Mouse (Mus musculus): ENCODE data around the gene Gm13275.
"Not testable (repeated sequence)": the region's sequence is repeated elsewhere in the genome, so short reads cannot be mapped to it uniquely, and the experiment has no call there.

Gene Gm13275

GRCm38 (mm10) chr4:88799365-88799764, 5.1 kb downstream of the Gm13275 start, which contains the start of gene Gm13285:
Gm13285 (plus strand) TSS chr4:88799665.
- not testable (repeated sequence) for DNase-seq

- DNase-seq, result not testable (repeated sequence)
Observed at GRCm38 (mm10) chr4:88802954-88803353, 8.7 kb downstream of the Gm13275 start, which contains the start of gene Gm13287. Gm13287 (plus strand) TSS chr4:88803254.

DNA sequence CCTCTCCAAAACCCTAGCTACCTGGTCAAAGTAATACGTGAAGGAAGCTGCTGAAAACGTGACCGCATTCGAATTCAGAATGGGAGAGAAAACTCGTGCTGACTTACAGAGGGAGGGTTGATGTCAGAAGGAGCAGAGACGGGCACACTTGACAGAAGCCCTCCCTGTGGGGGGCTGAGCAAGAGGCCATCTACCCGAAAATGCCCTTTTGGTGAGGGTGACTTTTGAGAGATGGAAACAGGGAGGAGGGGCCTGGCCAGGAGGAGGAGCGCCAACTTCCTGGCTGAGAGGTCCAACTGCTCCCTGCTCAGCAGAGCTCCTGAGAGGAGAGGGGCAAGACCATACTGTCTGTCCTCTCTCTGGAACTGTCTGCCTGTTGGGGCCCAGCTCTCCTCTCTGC, 10.9 kb downstream of the Gm13275 start, which contains the start of gene Gm13288:
Gene Gm13288 (plus strand): TSS at position 301 of the 400 bp plus-strand sequence.
- not testable (repeated sequence) for DNase-seq

GRCm38 (mm10) chr4:88805761-88806160, 11.5 kb downstream of the Gm13275 start:
- peak; percentile 21 to 36 for DNase-seq

- DNase-seq, result no peak
Observed at GRCm38 (mm10) chr4:88815928-88816327, 21.6 kb downstream of the Gm13275 start, which contains the start of gene Ifna7. Ifna7 (plus strand) TSS chr4:88816228.

DNA sequence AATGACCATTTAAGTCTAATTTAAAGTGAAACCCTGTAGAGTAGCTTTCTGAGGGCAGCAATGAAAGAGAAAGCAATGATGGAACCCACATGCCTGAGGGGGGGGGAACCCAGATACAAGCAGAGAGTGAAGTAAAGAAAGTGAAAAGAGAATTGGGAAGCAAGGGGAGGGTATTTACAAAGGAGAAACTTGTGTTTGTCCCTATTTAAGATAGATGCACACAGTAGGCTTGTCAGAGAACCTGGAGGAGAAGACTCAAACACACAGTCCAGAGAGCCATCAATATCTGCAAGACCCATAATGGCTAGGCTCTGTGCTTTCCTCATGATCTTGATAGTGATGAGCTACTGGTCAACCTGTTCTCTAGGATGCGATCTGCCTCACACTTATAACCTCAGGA, 25.4 kb downstream of the Gm13275 start, which contains the start of gene Ifna11:
Gene Ifna11 (plus strand): TSS at position 301 of the 400 bp plus-strand sequence.
- no peak for DNase-seq

DNA sequence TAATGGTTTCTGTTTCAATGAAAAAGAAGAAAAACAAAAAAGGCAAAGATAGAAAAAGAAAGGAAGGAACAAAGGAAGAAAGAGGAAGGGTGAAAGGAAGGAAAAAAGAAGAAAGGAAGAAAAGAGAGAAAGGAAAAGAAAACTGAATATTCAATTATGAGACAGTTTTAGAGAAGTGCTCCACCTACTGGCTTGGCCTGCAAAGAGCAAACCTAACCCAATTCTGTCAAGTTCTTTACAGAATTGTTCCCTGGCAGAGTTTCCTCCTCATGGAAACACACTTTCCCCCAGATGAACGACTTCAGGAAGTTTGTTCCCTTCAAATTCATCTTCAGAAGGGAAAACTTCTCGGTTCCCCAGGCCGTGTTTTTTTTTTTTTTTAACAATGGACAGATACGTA, 28.7 kb downstream of the Gm13275 start:
- peak; percentile 5 to 17 for DNase-seq

GRCm38 (mm10) chr4:88827116-88827515, 32.8 kb downstream of the Gm13275 start, which contains the start of gene Ifna6:
Ifna6 (plus strand) TSS chr4:88827416.
- not testable (repeated sequence) for DNase-seq

GRCm38 (mm10) chr4:88830523-88830922, 36.2 kb downstream of the Gm13275 start:
- DNase-seq, result peak; percentile 20 to 23

- not testable (repeated sequence) for DNase-seq
Observed at GRCm38 (mm10) chr4:88835225-88835624, 40.9 kb downstream of the Gm13275 start, which contains the start of gene Ifna5. Ifna5 (plus strand) TSS chr4:88835525.

GRCm38 (mm10) chr4:88838828-88839227, 44.5 kb downstream of the Gm13275 start:
- DNase-seq, result peak in 1 of 2 experiments; percentile 3

DNA sequence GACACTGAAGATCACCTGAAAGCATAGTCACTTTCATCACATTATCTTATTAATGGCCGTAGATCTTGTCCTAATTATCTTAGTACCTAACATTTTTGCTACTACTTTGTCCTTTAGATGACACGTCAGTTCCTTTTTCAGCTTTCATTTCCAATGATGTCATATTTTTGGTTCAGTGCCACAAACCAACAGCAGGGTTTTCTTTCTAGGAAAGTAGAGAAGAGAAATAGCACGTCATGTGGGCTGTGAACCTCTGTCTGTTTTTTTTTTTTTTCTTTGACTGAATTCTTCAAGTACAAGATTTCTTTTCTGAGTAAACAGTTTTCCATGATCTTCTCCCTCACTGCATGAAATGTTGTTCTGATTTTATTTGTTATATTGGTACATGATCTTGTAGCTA, 45.8 kb downstream of the Gm13275 start:
- DNase-seq, result no peak

GRCm38 (mm10) chr4:88841438-88841911, 47.2 kb downstream of the Gm13275 start, which contains the start of gene Ifna4:
Ifna4 (plus strand) TSS chr4:88841861.
- DNase-seq, result no peak
